Mouse (Mus musculus) CD8-positive naive resting alpha-beta T cell, adult 57 days (primary cell): Measurements from ENCODE around the gene Fstl5. TPM values are rescaled to one million over a fixed set of nuclear protein-coding genes. Genes with fewer than 3 reads are reported as not detected.

Experiments used
- total RNA-seq: library from RNA; stranded (reverse); gene quantifications from one replicate; pipeline ENCODE4 v1.2.4, GENCODE M21; 2023

Gene Fstl5
- total RNA-seq: not detected

GRCm38 (mm10) chr3:76074060-76074707 is at the start of gene Fstl5:
TSS of gene Fstl5 (plus strand) at chr3:76074270.

Other genes with a start within 250 kb of the Fstl5 start
- gene Golim4, start 117.3 kb upstream of the Fstl5 start, total RNA-seq: 13.9 TPM